Mouse (Mus musculus): ENCODE data around the gene St8sia1. TPM values are rescaled to one million over a fixed set of nuclear protein-coding genes. Genes with fewer than 3 reads are reported as not detected.
A peak's percentile ranks its signal among the peaks of the same experiment; 100 is the strongest.

The St8sia1 gene
- polyA plus RNA-seq, 1 experiment from 2014 or later = 4.2 TPM

- Histone ChIP-seq H3K4me1 (ENCODE audit: insufficient read depth, low read length) (peaks cover 2% of the 10 kb centered on the region; the same call in 1 of the 2 replicates), H3K36me3 (ENCODE audit: insufficient read depth, low read length) (no peaks in the 10 kb centered on the region), H3K27ac (ENCODE audit: low read length) (no peak overlapping the region), H3K27me3 (ENCODE audit: insufficient read depth, low read length) (no peaks in the 10 kb centered on the region), H3K9me3 (ENCODE audit: low read length) (no peaks in the 10 kb centered on the region), H3K9ac (replicated peaks; ENCODE audit: low read length) (no peak overlapping the region), H3K4me3 (ENCODE audit: low read length) (no peak overlapping the region), H3K4me2 (replicated peaks; ENCODE audit: low read depth, low read length) (no peak overlapping the region)
- no peak for ATAC-seq (ENCODE audit: low FRiP score, low TSS enrichment)
- 82% methylated on average over 5 of the region's 5 CpGs for WGBS
Measured at GRCm38 (mm10) chr6:142948955-142949357, 15.3 kb downstream of the St8sia1 start.

- Histone ChIP-seq H3K27me3 (ENCODE audit: insufficient read depth, low read length) (no peaks in the 10 kb centered on the region), H3K4me1 (ENCODE audit: insufficient read depth, low read length) (peaks cover 2% of the 10 kb centered on the region; the same call in 1 of the 2 replicates), H3K4me2 (replicated peaks; ENCODE audit: low read depth, low read length) (no peak overlapping the region), H3K9ac (replicated peaks; ENCODE audit: low read length) (no peak overlapping the region), H3K36me3 (ENCODE audit: insufficient read depth, low read length) (no peaks in the 10 kb centered on the region), H3K9me3 (ENCODE audit: low read length) (no peaks in the 10 kb centered on the region), H3K27ac (ENCODE audit: low read length) (no peak overlapping the region), H3K4me3 (ENCODE audit: low read length) (no peak overlapping the region)
- WGBS = 73% methylated on average over 6 of the region's 6 CpGs
- ATAC-seq (ENCODE audit: low FRiP score, low TSS enrichment) = no peak
Measured at GRCm38 (mm10) chr6:142947029-142947428, 17.2 kb downstream of the St8sia1 start.

- H3K9ac ChIP-seq (replicated peaks; ENCODE audit: low read length) = no peak overlapping the region
- WGBS = 24% methylated on average over 8 of the region's 8 CpGs
- peaks cover 2% of the 10 kb centered on the region; the same call in 1 of the 2 replicates for H3K4me1 ChIP-seq (ENCODE audit: insufficient read depth, low read length)
- no peak overlapping the region for H3K27ac ChIP-seq (ENCODE audit: low read length)
- no peak overlapping the region for H3K4me3 ChIP-seq (ENCODE audit: low read length)
- H3K27me3 ChIP-seq (ENCODE audit: insufficient read depth, low read length) = no peaks in the 10 kb centered on the region
- no peak overlapping the region for H3K4me2 ChIP-seq (replicated peaks; ENCODE audit: low read depth, low read length)
- peak; percentile 49; the same call in 1 of the 2 replicates for ATAC-seq (ENCODE audit: low FRiP score, low TSS enrichment)
- H3K36me3 ChIP-seq (ENCODE audit: insufficient read depth, low read length) = no peaks in the 10 kb centered on the region
- H3K9me3 ChIP-seq (ENCODE audit: low read length) = no peaks in the 10 kb centered on the region
Measured at GRCm38 (mm10) chr6:142946069-142946871, 18.0 kb downstream of the St8sia1 start.

GRCm38 (mm10) chr6:142945461-142945860, 18.8 kb downstream of the St8sia1 start:
- Histone ChIP-seq H3K4me1 (ENCODE audit: insufficient read depth, low read length) (peaks cover 2% of the 10 kb centered on the region; the same call in 1 of the 2 replicates), H3K4me3 (ENCODE audit: low read length) (no peak overlapping the region), H3K4me2 (replicated peaks; ENCODE audit: low read depth, low read length) (no peak overlapping the region), H3K36me3 (ENCODE audit: insufficient read depth, low read length) (no peaks in the 10 kb centered on the region), H3K9me3 (ENCODE audit: low read length) (no peaks in the 10 kb centered on the region), H3K9ac (replicated peaks; ENCODE audit: low read length) (no peak overlapping the region), H3K27ac (ENCODE audit: low read length) (no peak overlapping the region), H3K27me3 (ENCODE audit: insufficient read depth, low read length) (no peaks in the 10 kb centered on the region)
- ATAC-seq (ENCODE audit: low FRiP score, low TSS enrichment) = no peak
- 89% methylated on average over 2 of the region's 2 CpGs for WGBS

GRCm38 (mm10) chr6:142944470-142944869, 19.8 kb downstream of the St8sia1 start:
- Histone ChIP-seq H3K27me3 (ENCODE audit: insufficient read depth, low read length) (no peaks in the 10 kb centered on the region), H3K4me3 (ENCODE audit: low read length) (no peak overlapping the region), H3K36me3 (ENCODE audit: insufficient read depth, low read length) (no peaks in the 10 kb centered on the region), H3K4me1 (ENCODE audit: insufficient read depth, low read length) (peaks cover 2% of the 10 kb centered on the region; the same call in 1 of the 2 replicates), H3K27ac (ENCODE audit: low read length) (no peak overlapping the region), H3K4me2 (replicated peaks; ENCODE audit: low read depth, low read length) (no peak overlapping the region), H3K9me3 (ENCODE audit: low read length) (no peaks in the 10 kb centered on the region), H3K9ac (replicated peaks; ENCODE audit: low read length) (no peak overlapping the region)
- no peak for ATAC-seq (ENCODE audit: low FRiP score, low TSS enrichment)
- WGBS = 89% methylated on average over 3 of the region's 3 CpGs

- WGBS = 82% methylated on average over 8 of the region's 8 CpGs
Measured at GRCm38 (mm10) chr6:142943419-142943818, 20.8 kb downstream of the St8sia1 start.

GRCm38 (mm10) chr6:142941596-142942381, 22.5 kb downstream of the St8sia1 start:
- H3K27ac ChIP-seq (ENCODE audit: low read length) = no peak overlapping the region
- no peaks in the 10 kb centered on the region for H3K27me3 ChIP-seq (ENCODE audit: insufficient read depth, low read length)
- no peak overlapping the region for H3K4me3 ChIP-seq (ENCODE audit: low read length)
- H3K9ac ChIP-seq (replicated peaks; ENCODE audit: low read length) = no peak overlapping the region
- 81% methylated on average over 11 of the region's 11 CpGs for WGBS
- no peak for ATAC-seq (ENCODE audit: low FRiP score, low TSS enrichment)
- no peaks in the 10 kb centered on the region for H3K9me3 ChIP-seq (ENCODE audit: low read length)
- no peak overlapping the region for H3K4me2 ChIP-seq (replicated peaks; ENCODE audit: low read depth, low read length)
- peaks cover 6% of the 10 kb centered on the region; the same call in 1 of the 2 replicates for H3K4me1 ChIP-seq (ENCODE audit: insufficient read depth, low read length)
- no peaks in the 10 kb centered on the region for H3K36me3 ChIP-seq (ENCODE audit: insufficient read depth, low read length)

More at GRCm38 (mm10) chr6:142943419-142943818, 20.8 kb downstream of the St8sia1 start:
- Histone ChIP-seq H3K27me3 (ENCODE audit: insufficient read depth, low read length) (no peaks in the 10 kb centered on the region), H3K27ac (ENCODE audit: low read length) (no peak overlapping the region), H3K4me3 (ENCODE audit: low read length) (no peak overlapping the region), H3K4me2 (replicated peaks; ENCODE audit: low read depth, low read length) (no peak overlapping the region), H3K4me1 (ENCODE audit: insufficient read depth, low read length) (peaks cover 2% of the 10 kb centered on the region; the same call in 1 of the 2 replicates), H3K9ac (replicated peaks; ENCODE audit: low read length) (no peak overlapping the region), H3K9me3 (ENCODE audit: low read length) (no peaks in the 10 kb centered on the region), H3K36me3 (ENCODE audit: insufficient read depth, low read length) (no peaks in the 10 kb centered on the region)
- ATAC-seq (ENCODE audit: low FRiP score, low TSS enrichment) = no peak

- no peaks in the 10 kb centered on the region for H3K9me3 ChIP-seq (ENCODE audit: low read length)
- H3K4me3 ChIP-seq (ENCODE audit: low read length) = no peak overlapping the region
- H3K4me1 ChIP-seq (ENCODE audit: insufficient read depth, low read length) = peaks cover 6% of the 10 kb centered on the region; the same call in 1 of the 2 replicates
- H3K27me3 ChIP-seq (ENCODE audit: insufficient read depth, low read length) = no peaks in the 10 kb centered on the region
- 89% methylated on average over 8 of the region's 8 CpGs for WGBS
- H3K4me2 ChIP-seq (replicated peaks; ENCODE audit: low read depth, low read length) = no peak overlapping the region
- no peak overlapping the region for H3K9ac ChIP-seq (replicated peaks; ENCODE audit: low read length)
- no peak overlapping the region for H3K27ac ChIP-seq (ENCODE audit: low read length)
- ATAC-seq (ENCODE audit: low FRiP score, low TSS enrichment) = no peak
- no peaks in the 10 kb centered on the region for H3K36me3 ChIP-seq (ENCODE audit: insufficient read depth, low read length)
Measured at GRCm38 (mm10) chr6:142941078-142941477, 23.2 kb downstream of the St8sia1 start.

GRCm38 (mm10) chr6:142938549-142939345, 25.5 kb downstream of the St8sia1 start:
- peak; percentile 65; the same call in 1 of the 2 replicates for ATAC-seq (ENCODE audit: low FRiP score, low TSS enrichment)
- Histone ChIP-seq H3K9me3 (ENCODE audit: low read length) (no peaks in the 10 kb centered on the region), H3K27ac (ENCODE audit: low read length) (peak overlapping the region; percentile 40; the same call in 1 of the 2 replicates), H3K9ac (replicated peaks; ENCODE audit: low read length) (no peak overlapping the region), H3K4me3 (ENCODE audit: low read length) (no peak overlapping the region), H3K27me3 (ENCODE audit: insufficient read depth, low read length) (no peaks in the 10 kb centered on the region), H3K4me2 (replicated peaks; ENCODE audit: low read depth, low read length) (no peak overlapping the region), H3K36me3 (ENCODE audit: insufficient read depth, low read length) (no peaks in the 10 kb centered on the region), H3K4me1 (ENCODE audit: insufficient read depth, low read length) (0 out of 2 replicates have a peak, but pooled peaks cover 4% of the 10 kb centered on the region)
- 47% methylated on average over 9 of the region's 9 CpGs for WGBS

All from kidney, embryonic 16.5 days (tissue).